Mouse (Mus musculus): Measurements from ENCODE around the gene Ccdc117.

DNA sequence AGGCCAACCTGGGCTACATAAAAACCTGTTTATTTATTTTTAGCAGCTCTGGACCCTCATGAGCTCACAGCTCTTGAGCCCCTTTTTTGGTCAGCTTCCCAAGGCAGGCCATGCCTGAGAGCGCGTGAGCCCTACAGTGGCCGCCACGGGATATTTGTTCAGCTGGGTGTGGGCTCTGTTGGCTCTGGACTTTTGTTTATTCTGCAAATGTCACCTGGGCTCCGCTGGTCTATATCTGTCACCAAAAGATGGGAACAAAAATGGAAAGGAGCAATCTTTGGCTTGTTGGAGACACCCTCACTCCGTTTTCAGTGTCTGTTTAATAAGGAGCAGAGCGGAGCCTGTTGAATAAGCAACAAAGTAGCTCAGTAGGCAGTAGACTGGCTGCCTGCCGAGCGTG, 43.6 kb downstream of the Ccdc117 start:
- TF ChIP-seq CTCF (IDR thresholded peaks at IDR 0.05; ENCODE audit: extremely low read depth, insufficient read depth, low read length) (no peak), POLR2A (IDR thresholded peaks at IDR 0.05; ENCODE audit: extremely low read depth, insufficient read depth, low read length) (no peak)

Measured in cortical plate, adult 2 months (tissue).